21 mouse cellular contexts compared by ENCODE assay signal in genomic region chr1:128191426-128191825, GRCm38 (mm10). TPM values are rescaled to one million over a fixed set of nuclear protein-coding genes. Genes with fewer than 3 reads are reported as not detected.
DNase-seq lines count a peak whose midpoint lies in the region; ATAC-seq lines count a peak whose summit lies in the region.
"Had no signal": no experiment of that assay in that cellular context is flagged by ENCODE, and none has a peak within 500 bp of the region (broad histone marks: within the 10 kb centered on the region; RNA-seq: fewer than 3 reads in every experiment).

No protein-coding gene starts in this region.

- H3K36me3 ChIP-seq in kidney, embryonic 15.5 days, result peaks cover 45% of the 10 kb centered on the region

- H3K27me3 ChIP-seq in kidney, embryonic 15.5 days, result no peaks in the 10 kb centered on the region
- H3K27me3 ChIP-seq: forebrain, embryonic 13.5 days; heart, embryonic 13.5 days; hindbrain, embryonic 15.5 days had no signal

- no peak overlapping the region for H3K9ac ChIP-seq in kidney, embryonic 15.5 days
- H3K9ac ChIP-seq: forebrain, embryonic 13.5 days; forebrain, postnatal 0 days; heart, embryonic 13.5 days; hindbrain, embryonic 15.5 days had no signal

- no peak overlapping the region for H3K4me3 ChIP-seq in kidney, embryonic 15.5 days (replicated peaks)
- H3K4me3 ChIP-seq: embryonic facial prominence, embryonic 10.5 days; forebrain, embryonic 13.5 days; heart, embryonic 13.5 days; hindbrain, embryonic 15.5 days had no signal

- H3K4me2 ChIP-seq in kidney, embryonic 15.5 days, result no peak overlapping the region
- H3K4me2 ChIP-seq: forebrain, embryonic 13.5 days; heart, embryonic 13.5 days; hindbrain, embryonic 15.5 days had no signal

- ATAC-seq in kidney, embryonic 15.5 days (replicated peaks; ENCODE audit: low FRiP score), result no peak
- ATAC-seq in granulocyte monocyte progenitor cell, adult 5-6 weeks (replicated peaks; ENCODE audit: poor library complexity, severe bottlenecking), result no peak
- ATAC-seq: forebrain, embryonic 13.5 days; forebrain, postnatal 0 days; intestine, embryonic 16.5 days had no signal

- H3K9me3 ChIP-seq in kidney, embryonic 15.5 days (replicated peaks), result no peaks in the 10 kb centered on the region
- H3K9me3 ChIP-seq: embryonic facial prominence, embryonic 10.5 days; forebrain, embryonic 13.5 days; heart, embryonic 13.5 days; hindbrain, embryonic 15.5 days had no signal

- DNase-seq in kidney, adult 9 months, result peak; percentile 7
- DNase-seq in 416B (ENCODE audit: low read depth) (peak; percentile 61), ES-CJ7 (ENCODE audit: low read depth, low spot score) (peak; percentile 14), NIH3T3 (ENCODE audit: low read depth) (peak; percentile 24)
- DNase-seq in urinary bladder, postnatal 25 days (ENCODE audit: low spot score), result no peak
- no peak for DNase-seq in left cerebral cortex, adult 18-20 months (ENCODE audit: low spot score in 2 of 2)
- DNase-seq: adrenal gland, adult 8-10 months; adrenal gland, postnatal 36 days; cerebellum, adult 2 months; cerebellum, postnatal 10 days; forebrain, postnatal 0 days; gastrocnemius, postnatal 25 days; heart, adult 11 months; heart, postnatal 36 days had no signal

- no peaks in the 10 kb centered on the region for H3K4me1 ChIP-seq in kidney, embryonic 15.5 days
- H3K4me1 ChIP-seq: forebrain, embryonic 13.5 days; heart, embryonic 13.5 days; hindbrain, embryonic 15.5 days had no signal

- 56% methylated on average over 2 of the region's 2 CpGs for WGBS in kidney, embryonic 15.5 days

- H3K27ac ChIP-seq in kidney, embryonic 15.5 days, result no peak overlapping the region
- H3K27ac ChIP-seq: embryonic facial prominence, embryonic 10.5 days; forebrain, embryonic 13.5 days; heart, embryonic 13.5 days; hindbrain, embryonic 15.5 days had no signal

RNA-seq across cellular contexts. Expression of gene Ubxn4, which starts 52.3 kb away (rescaled TPM):
- polyA plus RNA-seq in kidney, embryonic 15.5 days (2015; fragmentation: Nextera tagmentation; extraction: Ambion mirVana), result 66.7 and 73.1 TPM in 2 replicates
- total RNA-seq in granulocyte monocyte progenitor cell, adult 5-6 weeks (2014; fragmentation: Nextera tagmentation), result 52.0 and 60.8 TPM in 2 replicates
- total RNA-seq in granulocyte monocyte progenitor cell, adult 5-6 weeks (2017), result 80.2 and 110 TPM in 2 replicates
- total RNA-seq in left cerebral cortex, adult 18-20 months (2021), result 10 to 100 TPM; 47.0 to 47.9 TPM

Comparison
In these comparisons a context has a peak if more than half of its experiments do, and no peak if none do; other contexts are left out.
1. DNase-seq: peak in kidney, adult 9 months (single experiment), 416B (single experiment), ES-CJ7 (single experiment) and NIH3T3 (single experiment); none in urinary bladder, postnatal 25 days (single experiment) and left cerebral cortex, adult 18-20 months (0 of 2).